Mouse (Mus musculus): Measurements from ENCODE around the gene Depdc5.

DNA sequence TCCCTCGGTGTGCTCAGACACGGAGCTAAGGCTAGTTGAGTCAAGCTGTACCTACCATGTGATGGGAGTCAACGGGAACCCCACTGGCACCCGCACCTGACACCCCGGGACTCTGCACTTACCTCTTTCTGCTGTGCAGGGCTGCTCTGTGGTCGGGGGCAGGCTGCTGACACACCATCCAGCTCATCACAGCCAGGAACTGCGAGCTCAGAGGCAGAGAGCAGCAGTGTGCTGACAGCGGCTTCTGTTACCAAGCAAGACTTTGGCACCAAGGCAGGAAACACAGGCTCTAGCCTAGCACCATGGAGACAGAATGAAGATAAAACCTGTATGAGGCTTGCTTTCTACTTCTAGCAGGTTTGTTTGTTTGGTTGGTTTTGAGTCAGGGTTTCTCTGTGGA, 43.0 kb upstream of the Depdc5 start:
- no peak for TF ChIP-seq CTCF (IDR thresholded peaks at IDR 0.05; ENCODE audit: control insufficient read depth, insufficient read depth, insufficient replicate concordance, low read depth, low read length)
- TF ChIP-seq POLR2A (IDR thresholded peaks at IDR 0.05; ENCODE audit: control insufficient read depth, low read depth, low read length): no peak
